Mouse (Mus musculus) R1 (cell line): ENCODE results near the gene Gm28047.
"Not testable (repeated sequence)": the region's sequence is repeated elsewhere in the genome, so short reads cannot be mapped to it uniquely, and the experiment has no call there.

ENCODE experiments used
- DNase-seq: peaks from one replicate; pipeline ENCODE4 v3.0.0-alpha.2; 2018; ENCODE audit warnings: low read depth, low spot score

Gm28047 gene

GRCm38 (mm10) chr15:102624970-102625686 is at the start of gene Gm28047, which contains the start of gene Atf7:
Gene Gm28047, minus strand, starts transcription at chr15:102625067.
Gene Atf7, minus strand, starts transcription at chr15:102625464.
- DNase-seq: peak; percentile 100

- peak; percentile 97 for DNase-seq
Measured at GRCm38 (mm10) chr15:102673548-102673947, 48.7 kb upstream of the Gm28047 start.

- peak; percentile 65 for DNase-seq
Measured at GRCm38 (mm10) chr15:102672215-102673071, 47.6 kb upstream of the Gm28047 start, which contains the start of gene Atp5g2. Gene Atp5g2, minus strand, starts transcription at chr15:102672352.

GRCm38 (mm10) chr15:102671721-102672214 is 46.9 kb upstream of the Gm28047 start:
- DNase-seq: peak; percentile 95

- peak; percentile 100 for DNase-seq
Measured at GRCm38 (mm10) chr15:102670767-102671575, 46.1 kb upstream of the Gm28047 start.

- DNase-seq: peak; percentile 43
Measured at GRCm38 (mm10) chr15:102670281-102670680, 45.4 kb upstream of the Gm28047 start.

- no peak for DNase-seq
Measured at GRCm38 (mm10) chr15:102669571-102669970, 44.7 kb upstream of the Gm28047 start.

GRCm38 (mm10) chr15:102665494-102665893 is 40.6 kb upstream of the Gm28047 start:
- DNase-seq: peak; percentile 85

- DNase-seq: no peak
Measured at GRCm38 (mm10) chr15:102663825-102664224, 39.0 kb upstream of the Gm28047 start.

- DNase-seq: not testable (repeated sequence)
Measured at GRCm38 (mm10) chr15:102662601-102663000, 37.7 kb upstream of the Gm28047 start.

- DNase-seq: no peak
Measured at GRCm38 (mm10) chr15:102657926-102658381, 33.1 kb upstream of the Gm28047 start.

- DNase-seq: no peak
Measured at GRCm38 (mm10) chr15:102656658-102657057, 31.8 kb upstream of the Gm28047 start.

- DNase-seq: not testable (repeated sequence)
Measured at GRCm38 (mm10) chr15:102651928-102652660, 27.2 kb upstream of the Gm28047 start.

- DNase-seq: no peak
Measured at GRCm38 (mm10) chr15:102651107-102651506, 26.2 kb upstream of the Gm28047 start.

GRCm38 (mm10) chr15:102635817-102636216 is 10.9 kb upstream of the Gm28047 start:
- DNase-seq: no peak

GRCm38 (mm10) chr15:102634684-102635083 is 9.8 kb upstream of the Gm28047 start:
- DNase-seq: no peak

GRCm38 (mm10) chr15:102625687-102626055 is 804 bp upstream of the Gm28047 start:
- no peak for DNase-seq

- no peak for DNase-seq
Measured at GRCm38 (mm10) chr15:102624291-102624969, 437 bp downstream of the Gm28047 start.

GRCm38 (mm10) chr15:102623121-102623520 is 1.7 kb downstream of the Gm28047 start:
- no peak for DNase-seq

- no peak for DNase-seq
Measured at GRCm38 (mm10) chr15:102622536-102622935, 2.3 kb downstream of the Gm28047 start.
